Mouse (Mus musculus): Measurements from ENCODE around the gene Nme7.

- TF ChIP-seq CTCF (conservative IDR thresholded peaks at IDR 0.05 in 1 of 2, IDR thresholded peaks at IDR 0.05 in 1 of 2; ENCODE audit: low read depth in 2 of 2, low read length in 2 of 2) (no peak), MAX (IDR thresholded peaks at IDR 0.05; ENCODE audit: low read length) (no peak), POLR2A (IDR thresholded peaks at IDR 0.05; ENCODE audit: low read depth, low read length) (no peak), POLR2AphosphoS2 (IDR thresholded peaks at IDR 0.05; ENCODE audit: low read depth, low read length) (no peak), E2F4 (IDR thresholded peaks at IDR 0.05; ENCODE audit: insufficient replicate concordance, low read depth, low read length) (no peak)
Measured at GRCm38 (mm10) chr1:164397672-164398071, 93.8 kb downstream of the Nme7 start.

Data from CH12.LX (cell line).